Mouse (Mus musculus): ENCODE measurements around the gene Pnpla8.
"Not testable (repeated sequence)": the region's sequence is repeated elsewhere in the genome, so short reads cannot be mapped to it uniquely, and the experiment has no call there.

The Pnpla8 gene

GRCm38 (mm10) chr12:44221070-44221469 lies at the start of gene Pnpla8:
TSS of gene Pnpla8 (plus strand) at chr12:44221370.
- in situ Hi-C loops (cut with MboI; ENCODE audit: low pct_unique_long_range_greater_than_20kb in 1 of 2, low sequenced_read_pairs in 2 of 2, unreplicated experiment in 1 of 2): not testable (repeated sequence)

GRCm38 (mm10) chr12:44176331-44177037 lies 44.7 kb upstream of the Pnpla8 start:
- in situ Hi-C loops (cut with MboI; ENCODE audit: low pct_unique_long_range_greater_than_20kb in 1 of 2, low sequenced_read_pairs in 2 of 2, unreplicated experiment in 1 of 2): no loop called here

- in situ Hi-C loops (cut with MboI; ENCODE audit: low pct_unique_long_range_greater_than_20kb in 1 of 2, low sequenced_read_pairs in 2 of 2, unreplicated experiment in 1 of 2): no loop called here
Measured at GRCm38 (mm10) chr12:44177038-44177355, 44.2 kb upstream of the Pnpla8 start.

GRCm38 (mm10) chr12:44181081-44181982 lies 39.8 kb upstream of the Pnpla8 start:
- in situ Hi-C loops (cut with MboI; ENCODE audit: low pct_unique_long_range_greater_than_20kb in 1 of 2, low sequenced_read_pairs in 2 of 2, unreplicated experiment in 1 of 2): no loop called here

GRCm38 (mm10) chr12:44197873-44198525 lies 23.2 kb upstream of the Pnpla8 start:
- in situ Hi-C loops (cut with MboI; ENCODE audit: low pct_unique_long_range_greater_than_20kb in 1 of 2, low sequenced_read_pairs in 2 of 2, unreplicated experiment in 1 of 2): no loop called here

GRCm38 (mm10) chr12:44209141-44209823 lies 11.9 kb upstream of the Pnpla8 start:
- in situ Hi-C loops (cut with MboI; ENCODE audit: low pct_unique_long_range_greater_than_20kb in 1 of 2, low sequenced_read_pairs in 2 of 2, unreplicated experiment in 1 of 2): no loop called here

GRCm38 (mm10) chr12:44209824-44210752 lies 11.1 kb upstream of the Pnpla8 start, which contains the start of gene Dnajb9:
TSS of gene Dnajb9 (minus strand) at chr12:44210326.
- in situ Hi-C loops (cut with MboI; ENCODE audit: low pct_unique_long_range_greater_than_20kb in 1 of 2, low sequenced_read_pairs in 2 of 2, unreplicated experiment in 1 of 2): no loop called here

GRCm38 (mm10) chr12:44211555-44211954 lies 9.6 kb upstream of the Pnpla8 start:
- in situ Hi-C loops (cut with MboI; ENCODE audit: low pct_unique_long_range_greater_than_20kb in 1 of 2, low sequenced_read_pairs in 2 of 2, unreplicated experiment in 1 of 2): no loop called here

GRCm38 (mm10) chr12:44221651-44222356 lies 634 bp downstream of the Pnpla8 start:
- in situ Hi-C loops (cut with MboI; ENCODE audit: low pct_unique_long_range_greater_than_20kb in 1 of 2, low sequenced_read_pairs in 2 of 2, unreplicated experiment in 1 of 2): no loop called here

GRCm38 (mm10) chr12:44223044-44223443 lies 1.9 kb downstream of the Pnpla8 start:
- in situ Hi-C loops (cut with MboI; ENCODE audit: low pct_unique_long_range_greater_than_20kb in 1 of 2, low sequenced_read_pairs in 2 of 2, unreplicated experiment in 1 of 2): no loop called here

- in situ Hi-C loops (cut with MboI; ENCODE audit: low pct_unique_long_range_greater_than_20kb in 1 of 2, low sequenced_read_pairs in 2 of 2, unreplicated experiment in 1 of 2): no loop called here
Measured at GRCm38 (mm10) chr12:44224650-44225049, 3.5 kb downstream of the Pnpla8 start.

GRCm38 (mm10) chr12:44241090-44241489 lies 19.9 kb downstream of the Pnpla8 start:
- in situ Hi-C loops (cut with MboI; ENCODE audit: low pct_unique_long_range_greater_than_20kb in 1 of 2, low sequenced_read_pairs in 2 of 2, unreplicated experiment in 1 of 2): no loop called here

- in situ Hi-C loops (cut with MboI; ENCODE audit: low pct_unique_long_range_greater_than_20kb in 1 of 2, low sequenced_read_pairs in 2 of 2, unreplicated experiment in 1 of 2): no loop called here
Measured at GRCm38 (mm10) chr12:44242407-44242806, 21.2 kb downstream of the Pnpla8 start.

- in situ Hi-C loops (cut with MboI; ENCODE audit: low pct_unique_long_range_greater_than_20kb in 1 of 2, low sequenced_read_pairs in 2 of 2, unreplicated experiment in 1 of 2): no loop called here
Measured at GRCm38 (mm10) chr12:44245739-44246138, 24.6 kb downstream of the Pnpla8 start.

GRCm38 (mm10) chr12:44248309-44248977 lies 27.3 kb downstream of the Pnpla8 start:
- in situ Hi-C loops (cut with MboI; ENCODE audit: low pct_unique_long_range_greater_than_20kb in 1 of 2, low sequenced_read_pairs in 2 of 2, unreplicated experiment in 1 of 2): no loop called here

GRCm38 (mm10) chr12:44262612-44263011 lies 41.4 kb downstream of the Pnpla8 start:
- in situ Hi-C loops (cut with MboI; ENCODE audit: low pct_unique_long_range_greater_than_20kb in 1 of 2, low sequenced_read_pairs in 2 of 2, unreplicated experiment in 1 of 2): no loop called here

GRCm38 (mm10) chr12:44265651-44266050 lies 44.5 kb downstream of the Pnpla8 start:
- in situ Hi-C loops (cut with MboI; ENCODE audit: low pct_unique_long_range_greater_than_20kb in 1 of 2, low sequenced_read_pairs in 2 of 2, unreplicated experiment in 1 of 2): no loop called here

Data from mouse embryonic stem cell (cell line).